In the genomic region with DNA sequence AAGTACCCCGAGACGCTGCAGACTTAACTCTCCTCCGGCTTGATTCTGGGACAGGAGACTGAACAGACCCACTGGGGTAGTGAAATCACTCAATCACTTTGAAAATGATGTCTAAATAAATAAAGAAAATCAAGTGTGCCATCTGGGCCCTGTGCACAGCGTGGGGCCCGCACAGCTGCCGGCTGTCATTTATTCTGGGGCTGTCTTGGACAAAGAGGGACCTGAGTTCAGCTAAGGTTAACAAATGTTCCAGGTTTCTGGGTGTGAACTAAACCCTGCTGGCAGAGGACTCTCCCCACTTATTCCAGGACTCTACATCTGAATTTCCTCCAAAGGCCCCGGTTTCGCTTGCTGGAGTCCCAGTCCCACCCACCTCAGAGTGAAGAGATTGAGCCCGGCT, we compare ENCODE assay signal across 18 mouse cellular contexts.
DNase-seq lines count a peak whose midpoint lies in the region; ATAC-seq lines count a peak whose summit lies in the region.
"Had no signal": no experiment of that assay in that cellular context is flagged by ENCODE, and none has a peak within 500 bp of the region (broad histone marks: within the 10 kb centered on the region; RNA-seq: fewer than 3 reads in every experiment).

No protein-coding gene starts in this region.

- no peak overlapping the region for H3K4me2 ChIP-seq in forebrain, embryonic 16.5 days (ENCODE audit: low read length)
- H3K4me2 ChIP-seq in forebrain, embryonic 11.5 days (ENCODE audit: low read depth, low read length, severe bottlenecking): no peak overlapping the region
- no peak overlapping the region for H3K4me2 ChIP-seq in kidney, embryonic 15.5 days
- H3K4me2 ChIP-seq: embryonic facial prominence, embryonic 12.5 days; limb, embryonic 12.5 days; liver, embryonic 12.5 days; lung, embryonic 15.5 days had no signal

- H3K4me3 ChIP-seq in forebrain, embryonic 16.5 days (replicated peaks; ENCODE audit: low read length): no peak overlapping the region
- no peak overlapping the region for H3K4me3 ChIP-seq in forebrain, embryonic 11.5 days (ENCODE audit: low read depth, low read length)
- no peak overlapping the region for H3K4me3 ChIP-seq in kidney, embryonic 15.5 days (replicated peaks)
- H3K4me3 ChIP-seq: embryonic facial prominence, embryonic 12.5 days; erythroblast, embryonic 14.5 days; limb, embryonic 12.5 days; liver, embryonic 12.5 days; lung, embryonic 15.5 days had no signal

- no peak overlapping the region for H3K27ac ChIP-seq in forebrain, embryonic 16.5 days (ENCODE audit: low read length)
- no peak overlapping the region for H3K27ac ChIP-seq in forebrain, embryonic 11.5 days (ENCODE audit: low read depth, low read length)
- H3K27ac ChIP-seq in kidney, embryonic 15.5 days: no peak overlapping the region
- H3K27ac ChIP-seq: embryonic facial prominence, embryonic 12.5 days; limb, embryonic 12.5 days; liver, embryonic 12.5 days; lung, embryonic 15.5 days had no signal

- H3K27me3 ChIP-seq in forebrain, embryonic 16.5 days (replicated peaks; ENCODE audit: control insufficient read depth, insufficient read depth, low read length): no peaks in the 10 kb centered on the region
- H3K27me3 ChIP-seq in forebrain, embryonic 11.5 days (ENCODE audit: control insufficient read depth, insufficient read depth, low read length): no peaks in the 10 kb centered on the region
- no peaks in the 10 kb centered on the region for H3K27me3 ChIP-seq in kidney, embryonic 15.5 days
- H3K27me3 ChIP-seq: embryonic facial prominence, embryonic 12.5 days; limb, embryonic 12.5 days; liver, embryonic 12.5 days; lung, embryonic 15.5 days had no signal

- H3K9ac ChIP-seq in forebrain, embryonic 16.5 days (replicated peaks; ENCODE audit: low read depth, low read length): no peak overlapping the region
- no peak overlapping the region for H3K9ac ChIP-seq in forebrain, embryonic 11.5 days (ENCODE audit: low read length)
- no peak overlapping the region for H3K9ac ChIP-seq in kidney, embryonic 15.5 days
- H3K9ac ChIP-seq: embryonic facial prominence, embryonic 12.5 days; limb, embryonic 12.5 days; liver, embryonic 12.5 days; lung, embryonic 15.5 days had no signal

- no peaks in the 10 kb centered on the region for H3K9me3 ChIP-seq in forebrain, embryonic 16.5 days (ENCODE audit: control insufficient read depth, low read length)
- H3K9me3 ChIP-seq in forebrain, embryonic 11.5 days (ENCODE audit: control insufficient read depth, low read length): no peaks in the 10 kb centered on the region
- H3K9me3 ChIP-seq in kidney, embryonic 15.5 days (replicated peaks): no peaks in the 10 kb centered on the region
- H3K9me3 ChIP-seq: embryonic facial prominence, embryonic 12.5 days; limb, embryonic 12.5 days; liver, embryonic 12.5 days; lung, embryonic 15.5 days had no signal

- ATAC-seq in forebrain, embryonic 16.5 days: peak; percentile 58
- no peak for ATAC-seq in forebrain, embryonic 11.5 days (replicated peaks; ENCODE audit: low FRiP score)
- ATAC-seq in kidney, embryonic 15.5 days (replicated peaks; ENCODE audit: low FRiP score): no peak
- no peak for ATAC-seq in megakaryocyte, adult 5-6 weeks (ENCODE audit: poor library complexity, severe bottlenecking)
- ATAC-seq: liver, embryonic 12.5 days; midbrain, embryonic 16.5 days had no signal

- 54% methylated on average over 9 of the region's 9 CpGs for WGBS in forebrain, embryonic 16.5 days
- 80% methylated on average over 9 of the region's 9 CpGs for WGBS in forebrain, embryonic 11.5 days
- WGBS in kidney, embryonic 15.5 days: 73% methylated on average over 9 of the region's 9 CpGs

- 0 out of 2 replicates have a peak, but pooled peaks cover 4% of the 10 kb centered on the region for H3K4me1 ChIP-seq in forebrain, embryonic 16.5 days (replicated peaks; ENCODE audit: control insufficient read depth, insufficient read depth, low read length)
- H3K4me1 ChIP-seq in forebrain, embryonic 11.5 days (replicated peaks; ENCODE audit: control insufficient read depth, insufficient read depth, low read length): no peaks in the 10 kb centered on the region
- peaks cover 15% of the 10 kb centered on the region; the same call in 1 of the 2 replicates for H3K4me1 ChIP-seq in kidney, embryonic 15.5 days
- H3K4me1 ChIP-seq: embryonic facial prominence, embryonic 12.5 days; limb, embryonic 12.5 days; liver, embryonic 12.5 days; lung, embryonic 15.5 days had no signal

- H3K36me3 ChIP-seq in forebrain, embryonic 16.5 days (ENCODE audit: control insufficient read depth, insufficient read depth): no peaks in the 10 kb centered on the region
- H3K36me3 ChIP-seq in forebrain, embryonic 11.5 days (ENCODE audit: control insufficient read depth, insufficient read depth, low read length): no peaks in the 10 kb centered on the region
- H3K36me3 ChIP-seq in kidney, embryonic 15.5 days: no peaks in the 10 kb centered on the region
- H3K36me3 ChIP-seq: embryonic facial prominence, embryonic 12.5 days; limb, embryonic 12.5 days; liver, embryonic 12.5 days; lung, embryonic 15.5 days had no signal

- DNase-seq in forebrain, embryonic 11.5 days (ENCODE audit: low spot score): no peak
- peak; percentile 5 for DNase-seq in kidney, adult 11 months
- peak; percentile 2 for DNase-seq in R1 (ENCODE audit: low read depth, low spot score)
- peak; percentile 19 for DNase-seq in lung, postnatal 25 days (ENCODE audit: low spot score)
- no peak for DNase-seq in spleen, postnatal 4 days (ENCODE audit: low spot score in 2 of 2)
- DNase-seq: adrenal gland, adult 2 months; cerebellum, adult 8-10 months; gastrocnemius, postnatal 25 days; thymus, postnatal 25 days had no signal

Comparison
In these comparisons a context has a peak if more than half of its experiments do, and no peak if none do; other contexts are left out.
1. DNase-seq: peak in kidney, adult 11 months (single experiment), R1 (single experiment) and lung, postnatal 25 days (single experiment); none in forebrain, embryonic 11.5 days (single experiment) and spleen, postnatal 4 days (0 of 2).